Mouse (Mus musculus) lung, postnatal 14 days (tissue): ENCODE data around the gene Olfr1006.
"Not testable (repeated sequence)": the region's sequence is repeated elsewhere in the genome, so short reads cannot be mapped to it uniquely, and the experiment has no call there.

Experiments used
- DNase-seq: peaks from one replicate; pipeline ENCODE4 v3.0.0; 2021

The Olfr1006 gene

DNA sequence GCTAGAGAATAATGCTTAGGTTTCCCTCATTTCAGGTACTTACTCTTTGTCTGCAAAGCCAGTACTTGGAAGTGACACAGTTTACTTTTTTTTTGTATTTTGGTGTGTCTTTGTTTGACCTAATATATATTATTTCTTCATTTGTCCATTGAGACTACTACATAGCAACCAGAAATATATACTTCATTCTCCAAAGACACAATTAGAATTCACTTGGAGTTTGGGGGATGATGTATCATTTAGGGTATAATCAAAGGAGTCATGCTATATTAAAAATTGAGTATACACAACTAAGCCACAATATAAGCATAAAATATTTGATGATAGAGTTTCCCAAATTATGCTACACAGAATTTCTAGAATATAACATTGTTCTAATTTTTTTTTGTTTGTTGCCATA lies at the start of gene Olfr1006:
TSS of gene Olfr1006 (minus strand) at position 101 of the 400 bp plus-strand sequence.
- no peak for DNase-seq

GRCm38 (mm10) chr2:85725793-85726192 lies 47.2 kb upstream of the Olfr1006 start:
- DNase-seq: no peak

DNA sequence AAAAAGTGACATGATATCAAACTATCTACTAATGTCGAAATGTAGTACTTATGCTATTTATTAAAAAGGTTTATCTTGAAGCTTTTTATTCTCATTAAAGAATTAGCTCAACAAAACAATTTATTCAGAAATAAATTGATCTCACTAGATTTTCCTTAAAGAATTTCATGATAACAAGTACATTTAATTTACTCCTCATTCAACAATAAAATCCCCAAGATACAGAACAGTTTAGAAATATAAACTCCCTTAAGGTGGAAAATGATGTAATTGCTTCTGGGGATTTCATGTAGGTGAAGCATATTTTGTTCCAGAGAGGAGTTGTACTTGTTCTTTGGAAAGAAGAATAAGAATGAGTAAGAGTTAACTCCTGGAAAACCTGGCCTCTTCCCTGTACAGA lies 36.6 kb upstream of the Olfr1006 start, which contains the start of gene Olfr1009:
TSS of gene Olfr1009 (plus strand) at position 301 of the 400 bp plus-strand sequence.
- DNase-seq: no peak

- no peak for DNase-seq
Measured at GRCm38 (mm10) chr2:85711159-85711558, 32.6 kb upstream of the Olfr1006 start.

- not testable (repeated sequence) for DNase-seq
Measured at GRCm38 (mm10) chr2:85710680-85711079, 32.1 kb upstream of the Olfr1006 start.

DNA sequence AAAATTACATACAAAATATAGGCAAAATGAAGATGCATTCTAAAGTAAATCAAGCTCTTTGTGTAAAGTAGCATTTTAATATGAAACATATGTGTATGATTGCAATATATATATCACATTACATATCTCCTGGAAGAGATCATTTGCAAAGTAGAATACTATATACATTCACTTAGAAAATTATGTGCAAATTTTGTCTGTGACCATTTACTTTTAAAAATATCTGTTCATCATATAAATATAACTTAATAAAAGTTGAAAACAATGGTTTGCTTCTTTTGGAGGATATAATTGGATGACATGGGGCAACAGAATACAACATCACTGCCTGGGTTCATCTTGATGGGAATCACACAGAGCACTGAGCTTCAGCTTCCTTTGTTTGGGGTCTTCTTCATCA lies 10.6 kb upstream of the Olfr1006 start, which contains the start of gene Olfr1008:
TSS of gene Olfr1008 (plus strand) at position 301 of the 400 bp plus-strand sequence.
- DNase-seq: no peak

DNA sequence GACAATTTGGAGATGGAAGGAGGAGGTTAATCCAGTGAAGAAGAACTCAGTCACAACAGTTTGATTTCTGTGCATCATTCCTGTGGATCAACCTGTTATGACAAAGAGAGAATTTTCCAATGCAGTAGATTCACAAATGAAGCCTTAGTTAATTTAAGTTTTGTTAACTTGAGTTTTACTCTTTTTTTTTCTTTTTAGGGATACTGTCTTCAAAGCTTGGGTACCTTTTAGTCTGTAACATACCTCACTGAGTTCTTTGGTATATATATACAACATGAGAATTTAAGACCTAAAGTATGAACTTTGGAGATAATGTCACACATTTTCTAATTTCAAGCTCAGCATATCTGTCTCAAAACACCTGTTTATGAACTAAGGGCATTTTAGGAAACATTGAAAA lies 14.2 kb downstream of the Olfr1006 start, which contains the start of gene Olfr154:
TSS of gene Olfr154 (minus strand) at position 101 of the 400 bp plus-strand sequence.
- DNase-seq: not testable (repeated sequence)

GRCm38 (mm10) chr2:85650604-85651003 lies 28.0 kb downstream of the Olfr1006 start, which contains the start of gene Olfr1002:
Gene Olfr1002, minus strand, starts transcription at chr2:85650704.
- DNase-seq: no peak
